Mouse (Mus musculus) neural tube, embryonic 11.5 days (tissue): ENCODE measurements around the gene Ripor2. TPM values are rescaled to one million over a fixed set of nuclear protein-coding genes. Genes with fewer than 3 reads are reported as not detected.
"Not testable (repeated sequence)": the region's sequence is repeated elsewhere in the genome, so short reads cannot be mapped to it uniquely, and the experiment has no call there.

Experiments
- ATAC-seq: fragments of 200-750 bp; cut with Nextera tagmentation; 2 replicates; pipeline ENCODE4 v1.8.0; 2017; ENCODE audit warnings: moderate number of reproducible peaks, mild to moderate bottlenecking, moderate TSS enrichment, moderate library complexity; ENCODE audit not compliant: insufficient read depth, low FRiP score, low TSS enrichment
- DNase-seq: peaks from one replicate; pipeline ENCODE4 v3.0.0-alpha.2; 2015; ENCODE audit warnings: low spot score
- H3K27ac ChIP-seq: fragments of 300-500 bp; sonication (generic); 2 replicates; pipeline ENCODE4 v1.5.1; 2014; ENCODE audit warnings: low read depth, mild to moderate bottlenecking, low read length
- H3K27me3 ChIP-seq: fragments of 300-500 bp; sonication (generic); 2 replicates; pipeline ENCODE4 v1.6.1; 2014; ENCODE audit warnings: mild to moderate bottlenecking, low read length, mixed read lengths; ENCODE audit not compliant: control insufficient read depth, insufficient read depth
- H3K36me3 ChIP-seq: fragments of 300-500 bp; sonication (generic); 2 replicates; pipeline ENCODE4 v1.6.1; 2014; ENCODE audit warnings: mild to moderate bottlenecking, low read length, moderate library complexity, mixed read lengths; ENCODE audit not compliant: control insufficient read depth, insufficient read depth
- H3K4me1 ChIP-seq: fragments of 300-500 bp; sonication (generic); 2 replicates; pipeline ENCODE4 v1.6.1; 2014; ENCODE audit warnings: low read length, mixed read lengths; ENCODE audit not compliant: control insufficient read depth, insufficient read depth
- H3K4me2 ChIP-seq: fragments of 300-500 bp; sonication (generic); 2 replicates; pipeline ENCODE4 v1.6.1; 2014; ENCODE audit warnings: low read depth, mild to moderate bottlenecking, moderate library complexity
- H3K4me3 ChIP-seq: fragments of 300-500 bp; sonication (generic); 2 replicates; pipeline ENCODE4 v1.5.1; 2014; ENCODE audit warnings: low read depth, low read length
- H3K9ac ChIP-seq: fragments of 300-500 bp; sonication (generic); 2 replicates; pipeline ENCODE4 v1.6.1; 2014; ENCODE audit warnings: mild to moderate bottlenecking, low read length
- H3K9me3 ChIP-seq: fragments of 300-500 bp; sonication (generic); 2 replicates; pipeline ENCODE4 v1.6.1; 2016; ENCODE audit warnings: low read length; ENCODE audit not compliant: control insufficient read depth
- WGBS: fragments of 180-500 bp; shearing (Covaris S2); extraction: QIAGEN DNeasy Blood & Tissue Kit; methylation state at CpG from one replicate; pipeline ENCODE4 v1.1.7; 2014; 5-methylcytosine and 5-hydroxymethylcytosine counted together
- polyA plus RNA-seq: library from polyadenylated mRNA; unstranded; fragments of >200 nt; fragmentation: Nextera tagmentation; extraction: Ambion mirVana; gene quantifications from 2 replicates; pipeline ENCODE4 v1.2.1, GENCODE M21; 2014

Ripor2 gene
- polyA plus RNA-seq, 1 experiment from 2014 or later, result 6.2 TPM

DNA sequence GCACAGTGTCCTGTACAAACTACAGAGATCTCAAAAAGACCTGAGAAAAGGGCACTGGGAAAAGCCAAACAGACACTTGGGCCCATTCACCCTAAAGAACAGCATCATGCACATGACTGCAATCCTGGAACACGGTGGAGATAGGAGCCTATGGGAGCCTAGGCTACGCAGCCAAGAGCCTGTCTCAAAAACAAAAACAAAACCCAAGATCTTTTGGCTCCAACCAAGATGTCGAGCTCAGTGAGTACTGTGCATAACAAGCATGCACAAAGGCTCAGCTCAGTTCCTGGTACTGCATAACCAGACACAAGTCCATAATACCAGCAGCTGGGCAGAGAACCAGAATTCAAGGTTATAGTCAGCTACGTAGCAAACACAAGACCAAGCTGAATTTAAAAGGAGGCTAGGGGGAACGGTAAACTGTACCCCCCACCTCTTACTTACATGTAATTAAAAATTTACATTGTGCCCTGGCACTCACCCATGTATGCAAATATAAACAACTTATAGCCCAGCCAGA lies 178.4 kb downstream of the Ripor2 start:
- no peak overlapping the region for H3K27ac ChIP-seq
- no peaks in the 10 kb centered on the region for H3K9me3 ChIP-seq
- peak overlapping the region; percentile 95 for H3K4me3 ChIP-seq
- 72% methylated on average over 5 of the region's 5 CpGs for WGBS
- ATAC-seq (no peak), DNase-seq (no peak)
- H3K4me2 ChIP-seq, result peak overlapping the region; percentile 63
- peaks cover 5% of the 10 kb centered on the region for H3K36me3 ChIP-seq
- 0 out of 2 replicates have a peak overlapping the region, but pooled peaks have one; percentile 22 for H3K9ac ChIP-seq
- no peaks in the 10 kb centered on the region for H3K27me3 ChIP-seq
- H3K4me1 ChIP-seq, result peaks cover 3% of the 10 kb centered on the region; the same call in 1 of the 2 replicates

- ATAC-seq, result no peak
- peak overlapping the region; percentile 63 for H3K4me2 ChIP-seq
- no peak for DNase-seq
- peaks cover 5% of the 10 kb centered on the region for H3K36me3 ChIP-seq
- no peaks in the 10 kb centered on the region for H3K9me3 ChIP-seq
- H3K27me3 ChIP-seq, result no peaks in the 10 kb centered on the region
- peaks cover 3% of the 10 kb centered on the region; the same call in 1 of the 2 replicates for H3K4me1 ChIP-seq
- H3K27ac ChIP-seq, result 0 out of 2 replicates have a peak overlapping the region, but pooled peaks have one; percentile 49
- peak overlapping the region; percentile 95 for H3K4me3 ChIP-seq
- 8% methylated on average over 10 of the region's 10 CpGs for WGBS
- peak overlapping the region; percentile 91 for H3K9ac ChIP-seq
These were observed 179.1 kb downstream of the Ripor2 start for GRCm38 (mm10) chr13:24761083-24761402.

GRCm38 (mm10) chr13:24761403-24762227 lies 179.6 kb downstream of the Ripor2 start, which contains the start of gene Gmnn:
Gene Gmnn, minus strand, starts transcription at chr13:24761923.
- Histone ChIP-seq H3K4me3 (peak within 1 kb of the TSS; percentile 95), H3K9ac (peak within 1 kb of the TSS; percentile 91), H3K27me3 (no peaks in the 10 kb centered on the region), H3K36me3 (peaks cover 5% of the 10 kb centered on the region), H3K9me3 (no peaks in the 10 kb centered on the region), H3K4me2 (peak within 1 kb of the TSS; percentile 63), H3K4me1 (peaks cover 3% of the 10 kb centered on the region; the same call in 1 of the 2 replicates), H3K27ac (peak within 1 kb of the TSS; percentile 89)
- ATAC-seq (peak; percentile 98), DNase-seq (peak; percentile 92)
- whole genome bisulfite sequencing, result under 1% methylated on average over 79 of the region's 79 CpGs

DNA sequence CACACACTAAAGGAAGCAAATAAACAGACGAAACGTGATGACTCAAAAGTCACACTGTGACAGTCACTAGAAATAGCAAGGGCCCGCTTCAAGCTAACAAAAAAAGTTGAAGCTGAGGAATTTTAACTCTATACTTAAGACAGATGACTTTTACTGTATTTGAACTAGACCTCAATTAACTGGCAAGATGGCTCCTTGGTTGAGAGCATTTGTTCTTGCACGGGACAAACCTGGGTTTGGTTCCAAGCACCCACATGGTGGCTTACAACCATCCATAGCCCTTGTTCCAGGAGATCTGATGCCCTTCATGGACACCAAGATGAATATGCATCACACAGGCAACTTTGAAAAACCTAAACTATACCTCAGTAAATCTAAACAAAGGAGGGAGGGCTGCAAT lies 180.3 kb downstream of the Ripor2 start:
- no peaks in the 10 kb centered on the region for H3K9me3 ChIP-seq
- DNase-seq (no peak), ATAC-seq (no peak)
- peak overlapping the region; percentile 95 for H3K4me3 ChIP-seq
- H3K4me1 ChIP-seq, result peaks cover 3% of the 10 kb centered on the region; the same call in 1 of the 2 replicates
- H3K27me3 ChIP-seq, result no peaks in the 10 kb centered on the region
- H3K36me3 ChIP-seq, result peaks cover 5% of the 10 kb centered on the region
- no peak overlapping the region for H3K27ac ChIP-seq
- peak overlapping the region; percentile 63 for H3K4me2 ChIP-seq
- 46% methylated on average over 4 of the region's 4 CpGs for WGBS
- H3K9ac ChIP-seq, result peak overlapping the region; percentile 91

DNA sequence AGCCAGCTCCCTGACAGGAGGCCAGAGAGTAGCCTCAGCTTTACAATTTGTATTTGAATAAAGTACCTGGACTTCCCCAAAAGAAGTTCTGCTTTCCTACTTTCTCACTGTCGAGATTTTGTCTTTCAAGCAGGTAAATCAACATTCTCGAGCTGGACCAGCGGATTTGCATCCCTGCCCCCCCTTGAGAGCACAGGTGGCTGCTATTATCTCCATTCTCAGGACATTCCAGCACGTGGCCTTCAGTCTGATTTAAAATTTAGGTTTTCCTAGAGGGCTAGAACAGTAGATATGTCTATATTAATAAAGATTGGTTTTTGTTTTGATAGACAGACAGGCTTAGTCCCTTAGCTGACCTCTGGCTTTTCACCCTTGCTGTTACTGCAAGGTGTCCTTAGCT lies 185.8 kb downstream of the Ripor2 start:
- H3K27me3 ChIP-seq, H3K9me3 ChIP-seq, H3K36me3 ChIP-seq, H3K9ac ChIP-seq, H3K4me1 ChIP-seq, H3K4me3 ChIP-seq, H3K27ac ChIP-seq, H3K4me2 ChIP-seq, ATAC-seq, DNase-seq: not testable (repeated sequence)
- 71% methylated on average over 4 of the region's 4 CpGs for WGBS

DNA sequence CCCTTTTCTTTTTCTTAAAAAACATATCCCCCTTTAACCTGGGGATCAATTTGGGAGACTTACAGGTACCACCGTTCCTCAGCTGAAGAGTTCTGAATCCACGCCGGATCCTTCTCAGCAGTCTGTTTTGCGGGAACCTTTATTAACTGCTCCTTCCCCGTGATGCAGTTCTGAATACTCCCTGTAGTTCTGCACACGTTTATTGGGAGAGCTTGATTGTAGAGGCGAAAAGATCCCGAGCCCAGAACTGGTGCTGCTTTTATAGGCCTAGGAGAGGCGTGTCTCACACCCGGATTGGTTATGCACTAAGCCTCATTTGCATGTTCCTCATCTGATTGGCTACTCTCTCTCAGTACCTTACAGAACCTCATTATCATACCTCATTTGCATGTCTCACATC lies 189.5 kb downstream of the Ripor2 start:
- ATAC-seq, result not testable (repeated sequence)

DNA sequence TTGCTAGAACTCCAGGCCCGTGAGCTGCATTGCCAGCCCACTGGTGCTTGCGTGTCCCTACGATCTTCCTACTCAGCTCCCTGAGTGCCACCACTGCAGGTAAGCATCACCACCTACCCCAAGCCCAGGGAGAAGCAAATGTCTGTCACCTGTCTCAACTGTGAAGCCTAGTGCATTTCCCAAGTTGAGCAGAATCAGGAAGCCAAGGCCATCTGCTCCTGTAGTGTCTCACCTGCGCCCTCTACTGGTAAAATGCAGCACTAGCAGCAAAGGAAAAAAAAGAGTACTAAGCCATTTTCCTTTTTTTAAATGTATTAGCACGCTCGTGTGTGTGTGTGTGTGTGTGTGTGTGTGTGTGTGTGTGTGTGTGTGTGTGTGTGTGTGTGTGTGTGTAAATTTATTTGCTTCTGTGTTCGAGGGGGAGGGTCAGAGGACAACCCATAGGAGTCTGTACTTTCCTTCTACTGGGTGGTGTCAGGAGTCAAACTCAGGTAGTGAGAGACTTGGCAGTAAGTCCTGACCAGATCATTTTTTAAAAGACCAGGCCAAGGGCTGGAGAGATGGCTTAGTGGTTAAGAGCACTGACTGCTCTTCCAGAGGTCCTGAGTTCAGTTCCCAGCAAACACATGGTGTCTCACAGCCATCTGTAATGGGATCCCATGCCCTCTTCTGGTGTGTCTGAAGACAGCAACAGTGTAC lies 194.3 kb downstream of the Ripor2 start:
- 52% methylated on average over 7 of the region's 7 CpGs for WGBS
- H3K27me3 ChIP-seq, result no peaks in the 10 kb centered on the region
- no peak overlapping the region for H3K4me2 ChIP-seq
- no peaks in the 10 kb centered on the region for H3K9me3 ChIP-seq
- H3K36me3 ChIP-seq, result no peaks in the 10 kb centered on the region
- H3K4me1 ChIP-seq, result no peaks in the 10 kb centered on the region
- ATAC-seq (no peak), DNase-seq (no peak)
- H3K9ac ChIP-seq, result no peak overlapping the region
- H3K27ac ChIP-seq, result no peak overlapping the region
- H3K4me3 ChIP-seq, result no peak overlapping the region

More for the DNA sequence above, 189.5 kb downstream of the Ripor2 start:
- H3K4me3 ChIP-seq, H3K4me2 ChIP-seq, H3K4me1 ChIP-seq, DNase-seq, H3K9me3 ChIP-seq, H3K27ac ChIP-seq, H3K27me3 ChIP-seq, H3K36me3 ChIP-seq, H3K9ac ChIP-seq: not testable (repeated sequence)
- WGBS, result 92% methylated on average over 10 of the region's 10 CpGs

DNA sequence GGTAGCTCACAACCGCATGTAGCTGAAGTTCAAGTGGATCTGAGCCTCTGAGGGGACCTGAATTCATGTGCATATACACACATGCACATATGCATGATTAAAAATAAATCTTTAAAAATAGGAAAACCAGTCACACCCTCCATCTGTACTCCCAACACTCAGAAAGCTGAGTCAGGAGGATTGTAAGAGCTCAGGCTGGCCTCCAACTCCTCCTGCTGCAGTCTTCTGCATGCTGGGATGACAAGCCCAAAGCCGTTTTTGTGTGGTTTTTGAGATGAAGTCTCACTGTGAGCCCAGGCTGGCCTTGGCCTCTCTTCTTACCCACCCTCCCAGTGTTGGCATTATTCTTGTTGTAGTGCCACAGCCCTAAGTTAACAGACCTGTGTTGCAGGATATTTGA lies 196.0 kb downstream of the Ripor2 start:
- no peak for DNase-seq
- Histone ChIP-seq H3K9ac (no peak overlapping the region), H3K27ac (no peak overlapping the region), H3K4me2 (no peak overlapping the region), H3K36me3 (no peaks in the 10 kb centered on the region), H3K27me3 (no peaks in the 10 kb centered on the region), H3K4me3 (no peak overlapping the region), H3K9me3 (no peaks in the 10 kb centered on the region), H3K4me1 (no peaks in the 10 kb centered on the region)
- 82% methylated on average over 2 of the region's 2 CpGs for WGBS
- no peak for ATAC-seq
